Mouse (Mus musculus) liver, postnatal 0 days (tissue): ENCODE measurements around the gene Lenep. TPM values are rescaled to one million over a fixed set of nuclear protein-coding genes. Genes with fewer than 3 reads are reported as not detected.

Experiments used
- ATAC-seq: fragments of 200-750 bp; cut with Nextera tagmentation; 2 replicates; pipeline ENCODE4 v1.8.0; 2017; ENCODE audit warnings: mild to moderate bottlenecking, moderate library complexity
- DNase-seq: peaks from one replicate; pipeline ENCODE4 v3.0.0-alpha.2; 2016
- H3K27ac ChIP-seq: fragments of 300-500 bp; sonication (generic); 2 replicates; pipeline ENCODE4 v1.5.1; 2014; ENCODE audit warnings: antibody characterized with exemption, moderate library complexity, mild to moderate bottlenecking, low read depth
- H3K27me3 ChIP-seq: fragments of 300-500 bp; sonication (generic); 2 replicates; pipeline ENCODE4 v1.6.1; 2014; ENCODE audit warnings: low read length, control low read depth, mixed read lengths; ENCODE audit not compliant: insufficient read depth
- H3K36me3 ChIP-seq: fragments of 300-500 bp; sonication (generic); replicated peaks from 2 replicates; pipeline ENCODE4 v1.6.1; 2014; ENCODE audit warnings: mild to moderate bottlenecking, control low read depth, low read length, moderate library complexity, mixed read lengths; ENCODE audit not compliant: insufficient read depth
- H3K4me1 ChIP-seq: fragments of 300-500 bp; sonication (generic); 2 replicates; pipeline ENCODE4 v1.6.1; 2014; ENCODE audit warnings: antibody characterized with exemption, mild to moderate bottlenecking, control low read depth; ENCODE audit not compliant: insufficient read depth
- H3K4me2 ChIP-seq: fragments of 300-500 bp; sonication (generic); 2 replicates; pipeline ENCODE4 v1.6.1; 2014; ENCODE audit warnings: low read depth, mild to moderate bottlenecking, low read length, moderate library complexity, mixed read lengths
- H3K4me3 ChIP-seq: fragments of 300-500 bp; sonication (generic); 2 replicates; pipeline ENCODE4 v1.5.1; 2014; ENCODE audit warnings: low read depth, low read length
- H3K9ac ChIP-seq: fragments of 300-500 bp; sonication (generic); replicated peaks from 2 replicates; pipeline ENCODE4 v1.6.1; 2014; ENCODE audit warnings: mild to moderate bottlenecking, moderate library complexity
- H3K9me3 ChIP-seq: fragments of 300-500 bp; sonication (generic); 2 replicates; pipeline ENCODE4 v1.6.1; 2016; ENCODE audit warnings: mild to moderate bottlenecking, control low read depth, low read length, mixed read lengths
- CTCF ChIP-seq: sonication (generic); IDR thresholded peaks from 2 replicates; pipeline ENCODE4 v1.5.1; 2016; ENCODE audit warnings: antibody characterized with exemption, low read depth
- EP300 ChIP-seq: IDR thresholded peaks from 2 replicates; pipeline ENCODE4 v1.6.1; 2016; ENCODE audit warnings: antibody characterized with exemption, low read depth, mild to moderate bottlenecking
- WGBS: fragments of 180-500 bp; shearing (Covaris S2); extraction: QIAGEN DNeasy Blood & Tissue Kit; methylation state at CpG from one replicate; pipeline ENCODE4 v1.1.7; 2014; ENCODE audit not compliant: insufficient replicate concordance; 5-methylcytosine and 5-hydroxymethylcytosine counted together
- polyA plus RNA-seq: library from polyadenylated mRNA; unstranded; fragments of >200 nt; fragmentation: Nextera tagmentation; extraction: Ambion mirVana; gene quantifications from 2 replicates; pipeline ENCODE4 v1.2.1, GENCODE M21; 2015

Gene Lenep
- polyA plus RNA-seq, 1 experiment from 2014 or later: not detected

DNA sequence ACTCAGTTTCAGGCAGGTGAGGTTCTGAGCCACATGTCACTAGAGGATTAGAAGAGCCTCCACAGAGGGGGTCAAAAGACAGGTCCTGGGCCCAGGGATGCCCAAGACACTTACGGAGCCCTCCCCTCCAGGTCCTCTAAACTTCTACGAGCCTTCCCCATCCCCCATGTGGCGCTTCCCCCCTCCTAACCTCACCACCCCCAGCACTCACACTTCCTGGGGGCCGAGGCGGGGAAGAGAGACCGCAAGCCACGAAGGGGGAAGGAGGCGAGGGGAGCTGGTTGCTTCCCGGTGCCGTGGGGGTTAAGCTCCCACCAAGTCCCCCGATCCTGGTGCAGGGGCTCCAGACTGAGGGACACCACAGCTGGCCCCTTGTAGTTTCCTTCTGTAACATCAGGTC lies 17.1 kb downstream of the Lenep start:
- peak overlapping the region; percentile 36 for H3K4me3 ChIP-seq
- DNase-seq (no peak), ATAC-seq (no peak)
- H3K9ac ChIP-seq: peak overlapping the region; percentile 26; the same call in 1 of the 2 replicates
- WGBS: 26% methylated on average over 11 of the region's 11 CpGs
- H3K36me3 ChIP-seq: peaks cover 8% of the 10 kb centered on the region; the same call in 1 of the 2 replicates
- peaks cover 36% of the 10 kb centered on the region for H3K4me1 ChIP-seq
- peak overlapping the region; percentile 48 for H3K27ac ChIP-seq
- H3K4me2 ChIP-seq: peak overlapping the region; percentile 60
- TF ChIP-seq CTCF: no peak
- TF ChIP-seq EP300: no peak
- H3K27me3 ChIP-seq: no peaks in the 10 kb centered on the region
- H3K9me3 ChIP-seq: no peaks in the 10 kb centered on the region

- WGBS: 69% methylated on average over 11 of the region's 12 CpGs
- no peak overlapping the region for H3K9ac ChIP-seq
- peaks cover 11% of the 10 kb centered on the region for H3K36me3 ChIP-seq
- H3K9me3 ChIP-seq: no peaks in the 10 kb centered on the region
- no peak for TF ChIP-seq CTCF
- no peak for TF ChIP-seq EP300
- ATAC-seq (no peak), DNase-seq (no peak)
- H3K27ac ChIP-seq: no peak overlapping the region; the same call in 1 of the 2 replicates
- H3K4me3 ChIP-seq: peak overlapping the region; percentile 36
- H3K4me1 ChIP-seq: peaks cover 27% of the 10 kb centered on the region
- peak overlapping the region; percentile 60 for H3K4me2 ChIP-seq
- no peaks in the 10 kb centered on the region for H3K27me3 ChIP-seq
Observed at GRCm38 (mm10) chr3:89384331-89385076, 18.1 kb downstream of the Lenep start.

- no peak for ATAC-seq
- 66% methylated on average over 5 of the region's 5 CpGs for WGBS
- Histone ChIP-seq H3K27ac (no peak overlapping the region), H3K27me3 (no peaks in the 10 kb centered on the region), H3K4me3 (no peak overlapping the region), H3K4me2 (no peak overlapping the region), H3K9me3 (no peaks in the 10 kb centered on the region), H3K9ac (no peak overlapping the region), H3K36me3 (peaks cover 18% of the 10 kb centered on the region), H3K4me1 (peaks cover 24% of the 10 kb centered on the region)
- no peak for TF ChIP-seq CTCF
- no peak for TF ChIP-seq EP300
- DNase-seq: no peak
Observed at GRCm38 (mm10) chr3:89383651-89384255, 18.8 kb downstream of the Lenep start.

GRCm38 (mm10) chr3:89382950-89383349 lies 19.6 kb downstream of the Lenep start:
- Histone ChIP-seq H3K27me3 (no peaks in the 10 kb centered on the region), H3K4me2 (no peak overlapping the region), H3K27ac (no peak overlapping the region), H3K36me3 (peaks cover 18% of the 10 kb centered on the region), H3K4me1 (peaks cover 21% of the 10 kb centered on the region), H3K9me3 (no peaks in the 10 kb centered on the region), H3K4me3 (no peak overlapping the region), H3K9ac (no peak overlapping the region)
- DNase-seq (no peak), ATAC-seq (no peak)
- 78% methylated on average over 5 of the region's 5 CpGs for WGBS
- no peak for TF ChIP-seq EP300
- TF ChIP-seq CTCF: no peak

GRCm38 (mm10) chr3:89382033-89382882 lies 20.3 kb downstream of the Lenep start:
- no peak for ATAC-seq
- no peak for TF ChIP-seq EP300
- no peak for TF ChIP-seq CTCF
- 72% methylated on average over 9 of the region's 9 CpGs for WGBS

GRCm38 (mm10) chr3:89381233-89381632 lies 21.4 kb downstream of the Lenep start:
- no peaks in the 10 kb centered on the region for H3K9me3 ChIP-seq
- H3K27ac ChIP-seq: no peak overlapping the region
- peaks cover 16% of the 10 kb centered on the region for H3K4me1 ChIP-seq
- no peak overlapping the region for H3K9ac ChIP-seq
- DNase-seq (no peak), ATAC-seq (no peak)
- H3K36me3 ChIP-seq: peaks cover 23% of the 10 kb centered on the region
- no peak overlapping the region for H3K4me3 ChIP-seq
- H3K27me3 ChIP-seq: no peaks in the 10 kb centered on the region
- 83% methylated on average over 11 of the region's 11 CpGs for WGBS
- TF ChIP-seq EP300 (no peak), CTCF (no peak)
- H3K4me2 ChIP-seq: no peak overlapping the region

More at GRCm38 (mm10) chr3:89382033-89382882, 20.3 kb downstream of the Lenep start:
- peaks cover 20% of the 10 kb centered on the region for H3K36me3 ChIP-seq
- no peak for DNase-seq
- H3K9me3 ChIP-seq: no peaks in the 10 kb centered on the region
- H3K4me1 ChIP-seq: peaks cover 19% of the 10 kb centered on the region
- no peak overlapping the region for H3K9ac ChIP-seq
- H3K4me2 ChIP-seq: no peak overlapping the region
- no peaks in the 10 kb centered on the region for H3K27me3 ChIP-seq
- no peak overlapping the region for H3K4me3 ChIP-seq
- H3K27ac ChIP-seq: no peak overlapping the region
